Mouse (Mus musculus): Measurements from ENCODE around the gene Tns1. TPM values are rescaled to one million over a fixed set of nuclear protein-coding genes. Genes with fewer than 3 reads are reported as not detected.

The Tns1 gene
- polyA plus RNA-seq, 1 experiment = 6.5 TPM

DNA sequence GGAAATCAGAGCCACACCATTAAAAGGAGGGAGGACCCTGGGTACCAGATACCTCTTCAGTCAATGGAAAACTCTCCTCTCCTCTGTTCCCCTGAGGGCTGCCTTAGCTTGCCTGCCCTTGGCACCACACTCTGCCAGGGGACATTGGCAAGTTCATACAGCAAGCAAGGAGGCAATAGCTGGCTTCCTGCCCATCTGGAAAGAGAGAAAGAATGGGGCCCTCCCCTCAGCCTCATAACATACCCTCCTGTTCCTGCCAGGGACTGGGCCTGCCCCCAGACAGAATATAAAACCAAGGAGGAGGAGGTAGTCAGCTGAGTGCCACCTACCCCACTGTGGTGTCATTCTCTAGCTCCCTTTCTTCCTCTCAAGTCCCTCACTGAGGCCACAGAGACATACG, 5.1 kb downstream of the Tns1 start:
- Histone ChIP-seq H3K4me3 (ENCODE audit: low read depth, low read length) (no peak overlapping the region), H3K4me1 (ENCODE audit: control insufficient read depth, insufficient read depth, low read length) (no peaks in the 10 kb centered on the region), H3K9ac (ENCODE audit: low read depth, poor library complexity, severe bottlenecking) (no peak overlapping the region), H3K27me3 (ENCODE audit: control insufficient read depth, insufficient read depth, low read length, poor library complexity, severe bottlenecking) (peaks cover 1% of the 10 kb centered on the region; the same call in 1 of the 2 replicates), H3K9me3 (replicated peaks; ENCODE audit: control insufficient read depth, insufficient read depth, low read length, poor library complexity, severe bottlenecking) (no peaks in the 10 kb centered on the region), H3K27ac (ENCODE audit: insufficient read depth, low read length) (no peak overlapping the region), H3K36me3 (ENCODE audit: control insufficient read depth, insufficient read depth, low read length, poor library complexity, severe bottlenecking) (no peaks in the 10 kb centered on the region)
- no peak for TF ChIP-seq POLR2A (IDR thresholded peaks at IDR 0.05; ENCODE audit: insufficient read depth, low read length)
- TF ChIP-seq CTCF (IDR thresholded peaks at IDR 0.05; ENCODE audit: low read depth, low read length) = no peak
- no peak for TF ChIP-seq EP300 (IDR thresholded peaks at IDR 0.05; ENCODE audit: insufficient read depth, low read depth, low read length)

DNA sequence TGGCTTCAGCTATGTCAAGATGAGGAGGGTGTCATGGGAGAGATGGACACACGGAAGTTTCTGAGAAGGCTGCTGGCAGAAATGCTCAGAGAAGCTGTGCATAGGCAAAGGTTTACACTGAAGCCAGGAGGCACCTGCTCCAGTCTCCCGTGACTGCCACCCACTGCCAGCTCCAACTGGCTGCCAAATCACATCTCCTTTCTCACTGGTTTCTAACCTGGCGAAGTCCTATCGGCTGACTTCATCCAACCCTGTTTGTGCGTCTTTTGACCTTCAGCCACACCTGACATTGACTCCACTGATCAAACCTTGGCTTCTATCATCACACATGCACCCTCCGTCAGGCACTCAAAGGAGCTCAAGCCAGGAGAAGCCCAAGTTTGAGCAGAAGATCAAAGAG, 6.4 kb downstream of the Tns1 start:
- no peaks in the 10 kb centered on the region for H3K36me3 ChIP-seq (ENCODE audit: control insufficient read depth, insufficient read depth, low read length, poor library complexity, severe bottlenecking)
- H3K27me3 ChIP-seq (ENCODE audit: control insufficient read depth, insufficient read depth, low read length, poor library complexity, severe bottlenecking) = no peaks in the 10 kb centered on the region
- H3K4me3 ChIP-seq (ENCODE audit: low read depth, low read length) = no peak overlapping the region
- H3K9ac ChIP-seq (ENCODE audit: low read depth, poor library complexity, severe bottlenecking) = no peak overlapping the region
- H3K9me3 ChIP-seq (replicated peaks; ENCODE audit: control insufficient read depth, insufficient read depth, low read length, poor library complexity, severe bottlenecking) = no peaks in the 10 kb centered on the region
- peaks cover 5% of the 10 kb centered on the region for H3K4me1 ChIP-seq (ENCODE audit: control insufficient read depth, insufficient read depth, low read length)
- TF ChIP-seq POLR2A (IDR thresholded peaks at IDR 0.05; ENCODE audit: insufficient read depth, low read length) (no peak), CTCF (IDR thresholded peaks at IDR 0.05; ENCODE audit: low read depth, low read length) (no peak), EP300 (IDR thresholded peaks at IDR 0.05; ENCODE audit: insufficient read depth, low read depth, low read length) (no peak)
- no peak overlapping the region for H3K27ac ChIP-seq (ENCODE audit: insufficient read depth, low read length)

DNA sequence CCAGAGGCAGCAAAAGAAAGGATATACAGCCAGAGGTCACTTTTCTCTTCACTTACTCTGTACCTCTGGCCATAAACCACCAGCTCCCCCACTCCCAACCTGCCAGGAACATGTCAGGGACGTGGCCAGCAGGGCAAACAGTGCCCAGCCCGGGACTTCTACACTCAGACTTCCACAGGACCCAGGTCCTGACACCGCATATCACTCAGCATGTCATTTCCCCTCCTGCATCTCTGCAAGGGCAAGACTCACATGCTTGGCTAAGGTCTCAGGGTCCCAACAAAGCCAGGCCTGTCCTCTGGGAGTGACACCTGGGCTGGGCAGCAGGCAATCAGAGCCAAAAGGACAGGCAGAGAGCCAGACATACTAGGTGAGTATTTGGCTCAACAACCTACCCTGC, 11.2 kb downstream of the Tns1 start:
- Histone ChIP-seq H3K27me3 (ENCODE audit: control insufficient read depth, insufficient read depth, low read length, poor library complexity, severe bottlenecking) (no peaks in the 10 kb centered on the region), H3K4me3 (ENCODE audit: low read depth, low read length) (no peak overlapping the region), H3K9ac (ENCODE audit: low read depth, poor library complexity, severe bottlenecking) (no peak overlapping the region), H3K36me3 (ENCODE audit: control insufficient read depth, insufficient read depth, low read length, poor library complexity, severe bottlenecking) (no peaks in the 10 kb centered on the region), H3K9me3 (replicated peaks; ENCODE audit: control insufficient read depth, insufficient read depth, low read length, poor library complexity, severe bottlenecking) (no peaks in the 10 kb centered on the region), H3K27ac (ENCODE audit: insufficient read depth, low read length) (no peak overlapping the region), H3K4me1 (ENCODE audit: control insufficient read depth, insufficient read depth, low read length) (peaks cover 5% of the 10 kb centered on the region)
- no peak for TF ChIP-seq EP300 (IDR thresholded peaks at IDR 0.05; ENCODE audit: insufficient read depth, low read depth, low read length)
- no peak for TF ChIP-seq CTCF (IDR thresholded peaks at IDR 0.05; ENCODE audit: low read depth, low read length)
- no peak for TF ChIP-seq POLR2A (IDR thresholded peaks at IDR 0.05; ENCODE audit: insufficient read depth, low read length)

DNA sequence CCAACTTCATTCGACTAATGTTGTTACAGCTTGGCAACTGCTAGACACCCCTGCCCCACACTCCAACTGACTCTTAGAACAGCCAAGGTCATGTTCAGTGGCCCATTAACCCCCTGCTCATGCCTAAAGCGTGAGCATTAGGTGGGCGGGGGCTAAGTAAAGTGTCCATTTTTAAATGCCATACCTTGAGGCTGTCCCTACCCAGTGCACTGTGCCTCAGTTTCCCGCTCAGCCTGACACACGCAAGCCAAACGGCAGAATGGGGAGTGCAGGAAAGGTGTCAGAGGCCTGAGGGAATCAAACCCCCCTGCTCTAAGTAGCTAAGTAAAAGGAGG, 12.6 kb downstream of the Tns1 start:
- Histone ChIP-seq H3K27me3 (ENCODE audit: control insufficient read depth, insufficient read depth, low read length, poor library complexity, severe bottlenecking) (no peaks in the 10 kb centered on the region), H3K36me3 (ENCODE audit: control insufficient read depth, insufficient read depth, low read length, poor library complexity, severe bottlenecking) (no peaks in the 10 kb centered on the region), H3K9me3 (replicated peaks; ENCODE audit: control insufficient read depth, insufficient read depth, low read length, poor library complexity, severe bottlenecking) (no peaks in the 10 kb centered on the region), H3K4me3 (ENCODE audit: low read depth, low read length) (no peak overlapping the region), H3K9ac (ENCODE audit: low read depth, poor library complexity, severe bottlenecking) (no peak overlapping the region), H3K27ac (ENCODE audit: insufficient read depth, low read length) (peak overlapping the region; percentile 22), H3K4me1 (ENCODE audit: control insufficient read depth, insufficient read depth, low read length) (peaks cover 8% of the 10 kb centered on the region)
- peak; percentile 55; the same call in 1 of the 2 replicates for TF ChIP-seq EP300 (IDR thresholded peaks at IDR 0.05; ENCODE audit: insufficient read depth, low read depth, low read length)
- TF ChIP-seq POLR2A (IDR thresholded peaks at IDR 0.05; ENCODE audit: insufficient read depth, low read length) = no peak

GRCm38 (mm10) chr1:74110932-74111695, 13.1 kb downstream of the Tns1 start:
- peak overlapping the region; percentile 62 for H3K27ac ChIP-seq (ENCODE audit: insufficient read depth, low read length)
- peaks cover 11% of the 10 kb centered on the region for H3K4me1 ChIP-seq (ENCODE audit: control insufficient read depth, insufficient read depth, low read length)
- TF ChIP-seq EP300 (IDR thresholded peaks at IDR 0.05; ENCODE audit: insufficient read depth, low read depth, low read length) = peak; percentile 93
- TF ChIP-seq POLR2A (IDR thresholded peaks at IDR 0.05; ENCODE audit: insufficient read depth, low read length) = no peak
- no peak for TF ChIP-seq CTCF (IDR thresholded peaks at IDR 0.05; ENCODE audit: low read depth, low read length)
- no peaks in the 10 kb centered on the region for H3K9me3 ChIP-seq (replicated peaks; ENCODE audit: control insufficient read depth, insufficient read depth, low read length, poor library complexity, severe bottlenecking)
- H3K4me3 ChIP-seq (ENCODE audit: low read depth, low read length) = no peak overlapping the region
- H3K9ac ChIP-seq (ENCODE audit: low read depth, poor library complexity, severe bottlenecking) = no peak overlapping the region
- no peaks in the 10 kb centered on the region for H3K27me3 ChIP-seq (ENCODE audit: control insufficient read depth, insufficient read depth, low read length, poor library complexity, severe bottlenecking)
- no peaks in the 10 kb centered on the region for H3K36me3 ChIP-seq (ENCODE audit: control insufficient read depth, insufficient read depth, low read length, poor library complexity, severe bottlenecking)

DNA sequence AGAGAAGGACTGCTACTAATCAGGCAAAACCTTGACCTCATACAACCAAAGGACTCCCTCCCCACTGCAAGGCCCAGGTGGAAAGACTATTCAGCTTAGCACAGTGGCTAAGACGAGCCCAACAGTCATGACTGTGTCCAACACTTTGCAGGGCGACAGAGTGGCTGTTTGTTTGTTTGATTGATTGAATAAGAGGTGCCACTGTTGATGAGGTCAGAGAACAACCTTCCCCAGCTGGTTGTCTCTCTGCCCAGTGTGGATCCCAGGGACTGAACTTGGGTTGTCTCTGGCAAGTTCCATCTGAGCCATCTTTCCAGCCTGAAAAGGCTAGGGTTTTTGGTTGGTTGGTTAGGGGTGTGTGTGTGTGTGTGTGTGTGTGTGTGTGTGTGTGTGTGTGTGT, 14.6 kb downstream of the Tns1 start:
- Histone ChIP-seq H3K36me3 (ENCODE audit: control insufficient read depth, insufficient read depth, low read length, poor library complexity, severe bottlenecking) (no peaks in the 10 kb centered on the region), H3K27ac (ENCODE audit: insufficient read depth, low read length) (no peak overlapping the region), H3K27me3 (ENCODE audit: control insufficient read depth, insufficient read depth, low read length, poor library complexity, severe bottlenecking) (no peaks in the 10 kb centered on the region), H3K4me3 (ENCODE audit: low read depth, low read length) (no peak overlapping the region), H3K9me3 (replicated peaks; ENCODE audit: control insufficient read depth, insufficient read depth, low read length, poor library complexity, severe bottlenecking) (no peaks in the 10 kb centered on the region), H3K9ac (ENCODE audit: low read depth, poor library complexity, severe bottlenecking) (no peak overlapping the region), H3K4me1 (ENCODE audit: control insufficient read depth, insufficient read depth, low read length) (peaks cover 16% of the 10 kb centered on the region)
- no peak for TF ChIP-seq POLR2A (IDR thresholded peaks at IDR 0.05; ENCODE audit: insufficient read depth, low read length)
- TF ChIP-seq CTCF (IDR thresholded peaks at IDR 0.05; ENCODE audit: low read depth, low read length) = no peak
- no peak for TF ChIP-seq EP300 (IDR thresholded peaks at IDR 0.05; ENCODE audit: insufficient read depth, low read depth, low read length)

Data from ES-Bruce4 (cell line).